Mouse (Mus musculus): ENCODE measurements around the gene Dclre1b.
"Not testable (repeated sequence)": the region's sequence is repeated elsewhere in the genome, so short reads cannot be mapped to it uniquely, and the experiment has no call there.

Gene Dclre1b

GRCm38 (mm10) chr3:103808891-103809798, at the start of gene Dclre1b, which contains the start of the genes Ap4b1 and Gm43064:
Gene Dclre1b, minus strand, starts transcription at chr3:103809444.
Gene Ap4b1, plus strand, starts transcription at chr3:103809520.
Gene Gm43064, plus strand, starts transcription at chr3:103809573.
- peak; percentile 87 for DNase-seq (ENCODE audit: low read depth)

GRCm38 (mm10) chr3:103857977-103858563, 48.8 kb upstream of the Dclre1b start:
- no peak for DNase-seq (ENCODE audit: low read depth)

DNA sequence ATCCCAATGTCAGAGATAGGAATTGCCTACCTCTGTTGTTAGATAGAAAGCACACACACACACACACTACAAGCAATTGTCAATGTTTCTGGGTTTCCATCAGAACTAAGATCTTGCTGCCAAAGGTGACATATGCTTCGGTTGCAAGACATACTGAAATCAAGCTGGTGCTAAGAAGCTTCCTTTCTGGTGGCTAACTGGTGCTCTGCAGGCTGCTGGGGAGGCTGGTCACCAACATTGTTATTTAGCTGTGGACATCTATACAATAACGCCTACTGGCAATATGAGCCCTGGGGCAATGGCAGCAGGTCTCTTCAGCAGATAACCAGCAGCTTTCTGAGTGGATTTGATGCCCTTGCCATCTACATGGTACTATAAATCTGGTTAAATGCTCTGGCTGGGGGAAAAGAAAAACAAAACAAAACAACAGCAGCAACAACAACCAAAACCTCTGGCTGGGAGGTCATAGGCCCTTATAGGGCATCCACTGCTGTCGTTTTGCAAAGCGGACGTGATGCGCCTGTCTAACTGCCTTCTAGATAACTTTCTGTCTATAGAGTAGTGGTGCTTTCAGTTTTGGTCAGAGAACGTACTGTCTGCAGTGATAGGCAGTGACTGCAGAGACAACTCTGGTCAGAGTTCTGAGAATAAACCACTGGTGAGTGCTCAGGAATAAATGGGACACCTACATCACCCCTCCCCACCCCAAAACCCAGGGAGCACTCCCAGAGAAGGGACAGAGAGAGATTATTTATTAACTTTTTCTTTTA, 48.0 kb upstream of the Dclre1b start:
- DNase-seq (ENCODE audit: low read depth): no peak

- no peak for DNase-seq (ENCODE audit: low read depth)
These were observed 44.6 kb upstream of the Dclre1b start for GRCm38 (mm10) chr3:103853804-103854203.

DNA sequence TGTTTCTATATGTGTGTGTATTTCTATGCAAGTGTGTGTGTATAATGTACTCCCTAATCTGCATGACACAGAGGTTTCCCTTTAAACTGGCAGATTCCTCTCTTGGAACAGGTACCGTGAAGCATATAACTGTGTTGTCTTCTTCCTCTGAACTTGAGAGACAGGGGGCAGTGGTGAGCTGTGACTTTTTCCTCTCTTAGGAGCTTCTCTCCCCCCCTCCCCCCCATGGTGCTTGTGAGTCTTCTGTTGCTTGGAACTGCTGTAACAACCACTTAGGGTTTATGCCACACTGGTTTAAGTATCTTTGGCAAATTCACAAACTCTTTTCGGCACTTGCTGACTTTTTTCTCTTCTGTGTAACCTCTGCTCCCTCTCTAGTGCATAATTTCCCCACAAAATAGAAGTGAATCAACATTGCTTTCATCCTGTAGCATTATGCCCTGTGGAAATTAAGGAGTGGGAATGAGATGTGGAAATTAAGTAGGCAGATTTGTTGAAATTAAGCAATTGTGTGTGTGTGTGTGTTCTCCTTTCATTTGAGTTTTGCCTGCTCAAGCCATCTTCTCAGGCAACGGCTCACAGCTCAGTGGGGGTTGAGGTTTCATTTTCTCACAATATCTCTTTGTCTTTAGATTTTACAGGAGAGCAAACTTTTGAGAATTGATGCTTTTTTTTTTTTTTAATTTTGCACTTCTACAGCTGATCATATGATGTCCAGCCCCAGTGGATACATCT, 43.5 kb upstream of the Dclre1b start:
- DNase-seq (ENCODE audit: low read depth): peak; percentile 71

- DNase-seq (ENCODE audit: low read depth): no peak
These were observed 42.6 kb upstream of the Dclre1b start for GRCm38 (mm10) chr3:103851882-103852281.

DNA sequence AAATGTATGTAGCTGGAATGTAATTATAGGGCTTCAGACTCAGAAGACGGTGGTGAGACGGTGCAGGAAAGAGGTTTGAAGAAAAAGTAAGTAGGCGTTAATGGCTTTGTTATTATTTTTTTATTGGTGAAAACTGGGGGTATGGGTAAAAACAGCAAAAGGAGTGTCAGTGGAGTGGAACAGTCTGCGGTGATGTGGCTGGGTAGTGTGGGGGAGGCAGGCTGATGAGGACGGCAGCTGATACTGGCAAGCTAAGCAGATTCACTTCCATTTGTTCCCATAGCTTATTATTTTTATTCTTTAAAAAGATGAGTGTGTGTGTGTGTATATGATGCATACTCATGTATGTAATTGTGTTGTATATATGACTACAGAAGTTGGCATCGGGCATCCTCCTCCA, 42.2 kb upstream of the Dclre1b start:
- no peak for DNase-seq (ENCODE audit: low read depth)

DNA sequence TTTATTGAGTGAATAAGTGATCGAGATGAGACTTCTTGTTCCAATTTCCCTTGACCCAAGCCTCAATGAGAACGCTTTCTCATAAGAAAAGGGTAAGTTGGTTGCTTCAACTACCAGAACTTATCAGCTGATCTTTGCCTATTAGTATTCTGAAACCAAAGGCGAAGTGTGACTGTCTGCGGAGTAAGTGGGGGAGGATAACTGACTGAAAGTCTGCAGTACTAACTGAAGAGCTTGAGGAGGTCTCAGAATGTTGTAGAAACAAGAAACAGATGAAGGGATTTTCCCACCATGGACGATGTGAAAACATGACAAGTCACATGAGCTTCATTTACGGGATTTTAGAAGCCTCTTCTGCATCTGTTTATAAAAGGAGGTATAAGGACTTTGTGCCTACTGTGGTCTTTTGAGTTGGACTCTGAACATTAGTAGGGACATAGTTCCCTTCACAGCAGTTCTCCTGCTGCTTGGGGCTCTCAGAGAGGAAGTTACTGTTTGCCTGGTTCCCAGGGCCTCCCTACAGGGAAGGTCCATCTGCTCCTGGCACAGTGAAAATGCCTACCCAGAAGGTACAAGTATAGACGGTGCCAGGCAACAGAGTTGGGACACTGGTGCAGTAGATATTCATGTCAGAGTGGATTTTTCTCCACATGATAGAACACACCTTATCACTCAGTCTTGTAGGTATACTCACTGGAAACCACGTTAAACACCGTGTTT, 41.6 kb upstream of the Dclre1b start:
- DNase-seq (ENCODE audit: low read depth): no peak

GRCm38 (mm10) chr3:103840946-103841345, 31.7 kb upstream of the Dclre1b start:
- DNase-seq (ENCODE audit: low read depth): not testable (repeated sequence)

DNA sequence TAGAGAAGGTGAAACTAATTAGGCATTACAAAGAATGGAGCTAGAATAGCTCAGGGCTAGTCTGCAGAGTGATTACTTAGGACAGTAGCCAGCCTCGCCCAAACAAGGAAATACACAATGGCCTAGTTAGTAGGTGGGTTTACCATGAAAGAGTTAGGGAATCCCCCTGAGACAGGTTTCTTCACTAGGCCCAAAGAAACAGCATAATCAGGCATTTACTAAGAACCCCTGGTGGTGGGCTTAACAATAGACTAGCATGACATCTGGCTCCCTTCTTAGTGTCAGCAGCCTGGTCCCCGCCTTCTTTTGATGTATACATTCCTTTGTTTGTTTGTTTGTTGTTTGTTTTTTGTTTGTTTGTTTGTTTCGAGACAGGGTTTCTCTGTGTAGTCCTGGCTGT, 31.0 kb upstream of the Dclre1b start:
- DNase-seq (ENCODE audit: low read depth): not testable (repeated sequence)

DNA sequence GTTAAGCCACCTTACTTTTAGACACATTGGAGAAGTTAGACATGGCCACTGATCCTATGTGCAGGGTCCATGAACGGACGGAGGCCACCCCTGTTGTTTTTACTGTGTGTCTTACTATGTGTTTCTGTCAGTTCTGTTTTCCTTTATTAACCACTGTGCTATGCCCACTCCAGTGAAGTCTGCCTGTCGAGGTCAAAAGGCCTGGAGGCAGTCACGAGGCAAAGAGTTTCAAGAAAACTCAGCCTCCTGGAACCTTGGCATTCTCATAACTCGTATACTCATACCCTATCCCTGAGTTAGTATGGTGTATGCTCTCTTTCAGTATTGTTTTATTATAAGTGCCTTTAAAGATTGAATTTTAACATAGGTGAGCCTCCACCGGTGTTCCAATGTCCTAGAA, 30.5 kb upstream of the Dclre1b start:
- DNase-seq (ENCODE audit: low read depth): no peak

GRCm38 (mm10) chr3:103836453-103836852, 27.2 kb upstream of the Dclre1b start:
- DNase-seq (ENCODE audit: low read depth): no peak

DNA sequence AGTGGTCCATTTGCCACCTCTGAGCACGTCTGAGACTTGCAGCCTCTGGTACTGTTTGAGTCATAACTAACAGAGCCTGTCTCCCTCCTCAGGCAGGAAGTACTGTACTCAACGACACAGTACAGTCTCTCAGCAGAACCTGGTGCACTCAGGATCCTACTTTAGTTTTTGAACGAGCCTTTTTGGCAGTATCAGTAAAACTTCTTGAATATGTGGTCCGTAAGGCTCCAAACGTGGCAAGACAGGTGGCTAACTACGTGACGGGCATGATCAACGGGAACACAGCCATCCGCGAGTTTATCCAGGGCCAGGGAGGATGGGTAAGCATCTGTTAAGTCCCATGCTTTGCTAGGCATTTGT, 26.7 kb upstream of the Dclre1b start:
- DNase-seq (ENCODE audit: low read depth): no peak

DNA sequence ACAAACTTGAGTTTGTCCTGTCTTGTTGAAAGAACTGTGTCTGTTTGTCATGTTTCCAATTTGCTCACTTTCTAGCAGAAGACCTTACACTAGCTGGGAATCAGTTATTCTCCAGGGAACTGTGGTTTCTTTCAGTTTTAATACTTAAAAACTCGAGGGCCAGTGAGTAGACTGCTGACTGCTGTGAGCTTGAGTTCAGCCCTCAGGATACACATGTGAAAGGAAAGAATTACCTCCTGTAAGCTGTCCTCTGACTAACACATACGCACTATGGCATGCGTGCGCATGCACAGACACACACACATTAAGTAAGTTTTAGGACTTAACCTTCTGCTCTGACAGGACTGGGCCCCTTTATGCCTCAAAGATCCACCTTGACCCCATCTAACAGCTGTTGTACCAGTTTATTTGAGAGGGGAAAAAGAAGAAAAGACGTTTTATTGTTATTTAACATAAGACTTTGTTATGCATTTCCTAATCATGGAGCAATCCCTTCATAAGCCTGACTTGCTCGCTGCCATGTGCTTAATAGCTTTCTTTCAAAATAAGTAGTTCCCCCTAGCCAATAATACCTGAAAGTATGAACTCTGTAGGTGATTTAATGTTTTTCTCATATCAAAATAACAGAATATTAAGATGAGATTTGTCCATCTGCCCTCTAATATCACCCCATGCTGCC, 26.2 kb upstream of the Dclre1b start:
- no peak for DNase-seq (ENCODE audit: low read depth)

GRCm38 (mm10) chr3:103834001-103834400, 24.8 kb upstream of the Dclre1b start:
- no peak for DNase-seq (ENCODE audit: low read depth)

DNA sequence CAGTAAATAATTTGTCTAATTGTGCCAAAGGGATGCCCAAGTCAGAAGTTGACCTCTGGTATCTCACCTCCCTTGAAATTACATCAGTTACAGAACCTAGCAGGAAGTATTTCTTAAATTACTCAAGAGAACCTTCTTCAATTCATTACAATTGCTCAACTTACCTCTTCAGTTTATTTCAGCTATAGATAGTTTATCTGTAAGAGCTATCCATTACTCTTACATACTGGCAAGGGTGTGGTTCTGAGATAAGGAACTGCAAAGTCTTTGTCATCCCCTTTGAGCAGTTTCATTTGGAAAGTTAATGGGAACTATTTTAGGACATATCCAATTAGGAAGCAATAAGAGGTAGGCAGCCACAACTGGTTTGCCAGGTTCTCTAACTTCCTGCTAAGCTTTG, 23.2 kb upstream of the Dclre1b start, which contains the start of gene Bcl2l15:
TSS of gene Bcl2l15 (plus strand) at position 176 of the 400 bp plus-strand sequence.
- DNase-seq (ENCODE audit: low read depth): no peak

GRCm38 (mm10) chr3:103831146-103831545, 21.9 kb upstream of the Dclre1b start:
- no peak for DNase-seq (ENCODE audit: low read depth)

DNA sequence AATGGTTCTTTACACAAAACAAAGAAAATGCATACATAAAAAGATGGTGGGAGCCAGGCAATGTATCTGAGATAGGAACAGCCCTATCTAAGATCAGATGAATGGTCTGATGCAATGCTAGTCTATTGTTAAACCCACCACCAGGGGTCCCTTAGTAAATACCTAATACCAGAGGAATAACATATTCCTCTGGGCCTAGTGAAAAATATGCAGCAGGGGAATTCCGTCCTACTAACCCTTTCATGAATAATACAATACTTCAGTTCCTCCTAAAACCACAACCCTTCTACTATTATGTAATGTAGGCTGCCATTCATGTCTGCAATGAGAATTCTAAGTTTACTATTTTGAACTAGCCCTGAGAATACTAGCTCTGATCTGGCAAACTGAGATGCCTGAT, 21.4 kb upstream of the Dclre1b start:
- DNase-seq (ENCODE audit: low read depth): not testable (repeated sequence)

GRCm38 (mm10) chr3:103829036-103829435, 19.8 kb upstream of the Dclre1b start:
- DNase-seq (ENCODE audit: low read depth): no peak

GRCm38 (mm10) chr3:103827548-103827947, 18.3 kb upstream of the Dclre1b start:
- no peak for DNase-seq (ENCODE audit: low read depth)

DNA sequence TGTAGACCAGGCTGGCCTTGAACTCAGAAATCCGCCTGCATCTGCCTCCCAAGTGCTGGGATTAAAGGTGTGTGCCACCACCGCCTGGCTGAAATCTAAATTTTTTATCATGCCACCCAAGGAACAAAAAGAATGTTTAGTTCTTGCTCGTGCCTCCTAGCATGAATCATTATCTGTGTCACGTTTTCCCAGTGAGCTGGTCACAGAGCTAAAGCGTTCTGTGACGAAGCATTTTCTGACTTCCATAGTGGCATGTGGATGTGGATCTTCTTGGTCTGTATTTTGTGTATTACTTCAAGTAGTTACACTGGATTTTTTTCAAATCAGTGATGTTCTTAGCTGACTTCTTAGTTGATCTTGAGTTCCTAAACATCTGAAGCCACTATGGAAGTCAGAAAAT, 1.7 kb upstream of the Dclre1b start:
- no peak for DNase-seq (ENCODE audit: low read depth)

Data from c-Kit-positive CD71-negative TER-119-negative erythroid progenitor cells, embryonic 14.5 days (primary cell).